Mouse (Mus musculus): Measurements from ENCODE around the gene Tshz3.

GRCm38 (mm10) chr7:36796392-36797187 is 98.7 kb downstream of the Tshz3 start:
- no peak for TF ChIP-seq EP300 (IDR thresholded peaks at IDR 0.05)
- no peak for TF ChIP-seq CTCF (IDR thresholded peaks at IDR 0.05)

All from lung, postnatal 0 days (tissue).